Mouse (Mus musculus) spleen, adult 2 months (tissue): ENCODE measurements around the gene Vamp2.

Experiments
- CTCF ChIP-seq: fragments of 200-500 bp; IDR thresholded peaks from 2 replicates; pipeline ENCODE4 v1.5.1; 2011; ENCODE audit warnings: mild to moderate bottlenecking, inconsistent platforms; ENCODE audit not compliant: insufficient read depth, insufficient read length, insufficient replicate concordance; ENCODE audit errors: extremely low read depth
- POLR2A ChIP-seq: fragments of 200-500 bp; IDR thresholded peaks from 2 replicates; pipeline ENCODE4 v1.6.1; 2011; ENCODE audit warnings: low read depth, low read length, inconsistent platforms

DNA sequence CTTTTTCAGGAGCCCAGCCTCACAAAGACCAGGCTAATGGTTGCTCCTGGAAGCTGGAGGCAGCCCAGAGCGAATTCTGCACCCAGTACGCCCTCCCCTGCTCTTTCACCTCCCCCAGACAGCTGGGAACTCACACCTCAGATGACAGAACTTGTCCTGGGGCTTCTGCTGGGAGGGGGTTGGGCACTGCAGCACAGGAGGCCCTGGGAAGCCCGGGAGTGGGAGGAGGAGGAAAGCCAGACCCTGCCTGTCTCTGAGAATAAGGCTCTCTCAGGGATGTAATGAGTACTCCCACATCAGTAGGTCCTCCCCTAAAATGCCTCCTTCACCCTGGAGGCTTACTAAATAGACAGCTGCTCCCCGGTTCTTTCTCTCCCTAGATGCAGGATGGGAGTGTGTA lies 1.2 kb upstream of the Vamp2 start:
- TF ChIP-seq POLR2A, result no peak
- no peak for TF ChIP-seq CTCF
